Mouse (Mus musculus) kidney, postnatal 36 days (tissue): ENCODE data around the gene Olfr1381.
A peak's percentile ranks its signal among the peaks of the same experiment; 100 is the strongest.
"Not testable (repeated sequence)": the region's sequence is repeated elsewhere in the genome, so short reads cannot be mapped to it uniquely, and the experiment has no call there.

ENCODE experiments used
- DNase-seq, 2 experiments: peaks; one replicate each; pipeline ENCODE4 v3.0.0; 2021 to 2022; ENCODE audit warnings: mixed read lengths in 2 of 2

The Olfr1381 gene

GRCm38 (mm10) chr11:49543149-49543548 lies at the start of gene Olfr1381:
Gene Olfr1381 (plus strand): TSS chr11:49543449.
- DNase-seq, result not testable (repeated sequence)

DNA sequence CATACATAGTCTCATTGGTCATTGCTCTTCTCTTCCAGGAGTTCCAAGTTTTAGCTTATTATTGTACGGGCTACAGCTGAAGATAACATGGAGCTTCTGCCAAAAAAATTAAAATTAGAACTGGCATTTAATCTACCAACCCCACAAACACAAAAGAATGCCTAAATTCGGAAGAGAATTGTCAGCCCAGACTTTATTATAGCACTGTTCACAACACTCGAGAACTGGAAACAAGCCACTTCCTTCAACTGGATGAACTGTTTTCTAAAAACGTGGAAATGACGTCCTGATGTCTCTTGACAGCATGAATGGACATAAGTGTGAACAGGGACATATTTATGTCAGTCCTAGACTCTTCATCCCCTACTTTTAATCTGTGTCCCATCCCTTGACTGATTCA lies 25.2 kb upstream of the Olfr1381 start:
- no peak for DNase-seq

DNA sequence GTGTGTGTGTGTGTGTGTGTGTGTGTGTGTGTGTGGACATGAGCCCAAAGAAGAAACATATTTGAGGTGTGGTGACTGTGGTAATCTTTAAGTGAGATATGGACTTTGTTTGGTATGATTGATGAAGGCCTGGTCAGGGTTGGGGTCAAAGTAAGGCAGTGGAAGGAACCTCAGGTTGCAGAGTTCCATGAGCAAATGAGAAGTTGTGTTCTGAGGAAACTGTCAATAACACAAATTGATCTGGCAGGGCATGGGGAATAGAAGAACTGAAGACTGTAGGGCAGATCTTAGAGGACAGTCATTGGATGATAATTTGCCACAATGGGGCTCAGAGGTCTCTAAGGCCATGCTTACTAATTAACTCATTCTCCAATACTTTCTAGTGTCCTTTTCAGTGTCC lies 23.9 kb upstream of the Olfr1381 start, which contains the start of gene Olfr1383:
Gene Olfr1383 (plus strand): TSS at position 301 of the 400 bp plus-strand sequence.
- no peak for DNase-seq

DNA sequence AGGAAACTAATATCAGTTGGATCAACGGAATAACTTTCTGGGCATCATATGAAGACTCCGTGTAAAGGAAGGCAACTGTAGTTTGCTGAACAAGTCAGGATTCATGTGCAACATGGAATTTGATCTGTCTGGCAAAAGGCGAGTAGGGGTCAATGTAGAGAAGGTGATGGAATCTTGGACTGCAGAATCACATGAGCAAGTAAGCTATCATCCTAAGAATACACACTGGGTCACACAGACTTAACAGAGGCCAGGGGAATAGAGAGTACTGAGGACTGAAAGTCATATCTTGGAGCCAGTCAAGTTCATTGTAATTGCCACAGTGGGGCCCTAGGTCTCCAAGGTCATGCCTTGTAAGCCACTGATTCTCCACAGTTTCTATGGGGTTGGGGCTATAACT lies 15.3 kb upstream of the Olfr1381 start, which contains the start of gene Olfr1382:
Gene Olfr1382 (plus strand): TSS at position 301 of the 400 bp plus-strand sequence.
- DNase-seq, result no peak

DNA sequence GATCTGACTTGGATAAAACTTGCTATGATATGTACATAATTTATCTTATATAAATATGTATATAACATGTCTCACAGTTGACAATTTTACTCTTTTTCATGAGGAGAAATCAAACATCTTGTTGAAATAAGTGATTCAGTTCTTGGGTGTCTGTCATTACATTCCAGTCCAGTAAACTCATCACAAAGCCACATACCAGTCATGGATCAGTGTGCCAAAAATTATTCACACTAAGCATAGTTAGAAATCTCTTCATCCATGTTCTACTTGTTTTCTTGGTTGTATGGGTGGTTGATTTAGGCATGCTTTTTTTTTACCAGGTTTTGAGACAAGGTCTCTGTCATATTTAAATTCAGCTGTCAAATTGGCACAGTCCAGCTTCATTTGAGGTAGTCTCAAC lies 10.5 kb upstream of the Olfr1381 start:
- no peak for DNase-seq

DNA sequence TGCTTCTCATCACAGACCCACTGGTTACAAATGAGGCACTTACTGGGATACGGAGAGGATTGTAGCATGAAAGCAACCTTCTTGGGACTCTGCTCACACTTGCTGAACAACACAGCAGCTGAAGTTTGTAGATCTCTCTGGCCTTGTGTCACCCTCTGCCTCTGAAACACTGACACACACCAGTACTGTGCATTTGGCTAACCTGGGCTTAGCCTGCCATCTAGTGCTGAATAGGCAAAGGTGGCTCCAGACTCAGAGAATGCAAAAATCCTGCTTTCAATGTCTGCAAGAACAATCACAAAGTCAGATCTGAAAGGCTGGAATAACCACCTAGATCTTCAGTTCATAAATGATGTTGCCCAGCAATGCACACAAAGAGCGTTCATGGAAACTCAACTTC lies 6.6 kb upstream of the Olfr1381 start:
- DNase-seq, result peak in 1 of 2 experiments; percentile 5

DNA sequence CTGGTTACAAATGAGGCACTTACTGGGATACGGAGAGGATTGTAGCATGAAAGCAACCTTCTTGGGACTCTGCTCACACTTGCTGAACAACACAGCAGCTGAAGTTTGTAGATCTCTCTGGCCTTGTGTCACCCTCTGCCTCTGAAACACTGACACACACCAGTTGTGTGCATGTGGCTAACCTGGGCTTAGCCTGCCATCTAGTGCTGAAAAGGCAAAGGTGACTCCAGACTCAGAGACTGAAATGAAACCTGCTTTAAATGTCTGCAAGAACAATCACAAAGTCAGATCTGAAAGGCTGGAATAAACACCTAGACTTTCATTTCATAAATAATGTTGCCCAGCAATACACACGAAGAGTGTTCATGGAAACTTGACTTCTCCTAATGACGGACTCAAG lies 10.8 kb downstream of the Olfr1381 start:
- peak in 1 of 2 experiments; percentile 19 for DNase-seq

DNA sequence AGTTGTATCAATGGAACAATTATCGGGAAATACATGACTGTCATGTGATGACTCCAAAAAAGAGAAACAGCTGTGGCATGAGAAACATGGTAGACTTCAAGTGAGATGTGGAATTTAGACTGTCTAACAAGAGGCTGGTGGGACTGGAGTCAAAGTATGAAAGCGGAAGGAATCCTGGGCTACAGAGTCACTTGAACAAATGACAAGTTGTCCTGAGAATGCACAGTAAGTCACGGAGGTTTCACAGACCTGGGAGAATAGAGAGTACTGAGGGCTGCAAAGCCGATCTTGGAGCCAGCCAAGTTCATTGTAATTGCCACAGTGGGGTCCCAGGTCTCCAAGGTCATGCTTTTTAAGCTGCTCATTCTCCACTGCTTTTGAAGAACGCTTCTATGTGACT lies 13.3 kb downstream of the Olfr1381 start, which contains the start of gene Olfr1380:
Gene Olfr1380 (plus strand): TSS at position 301 of the 400 bp plus-strand sequence.
- DNase-seq, result not testable (repeated sequence)

DNA sequence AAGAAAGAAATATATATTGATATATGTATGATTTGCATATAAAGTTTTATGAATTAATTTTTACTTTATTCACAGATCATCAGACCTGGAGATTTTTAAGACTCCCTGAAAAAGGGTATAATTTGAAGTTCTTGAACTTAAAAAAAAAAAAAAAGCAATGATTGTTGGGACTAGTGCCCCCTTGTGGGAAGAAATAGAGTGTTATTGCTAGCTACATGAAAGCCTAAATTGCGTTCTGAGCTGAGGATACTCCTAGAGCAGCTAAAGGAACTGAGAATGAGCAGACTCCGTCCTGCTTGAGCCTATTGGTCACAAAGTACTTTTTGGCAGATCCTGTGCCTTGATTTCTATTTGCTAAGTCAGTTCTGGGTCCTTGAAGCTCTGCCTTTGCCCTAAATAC lies 31.8 kb downstream of the Olfr1381 start:
- peak in 1 of 2 experiments; percentile 1 for DNase-seq

- not testable (repeated sequence) for DNase-seq
These were observed 37.2 kb downstream of the Olfr1381 start for GRCm38 (mm10) chr11:49580452-49580851.

DNA sequence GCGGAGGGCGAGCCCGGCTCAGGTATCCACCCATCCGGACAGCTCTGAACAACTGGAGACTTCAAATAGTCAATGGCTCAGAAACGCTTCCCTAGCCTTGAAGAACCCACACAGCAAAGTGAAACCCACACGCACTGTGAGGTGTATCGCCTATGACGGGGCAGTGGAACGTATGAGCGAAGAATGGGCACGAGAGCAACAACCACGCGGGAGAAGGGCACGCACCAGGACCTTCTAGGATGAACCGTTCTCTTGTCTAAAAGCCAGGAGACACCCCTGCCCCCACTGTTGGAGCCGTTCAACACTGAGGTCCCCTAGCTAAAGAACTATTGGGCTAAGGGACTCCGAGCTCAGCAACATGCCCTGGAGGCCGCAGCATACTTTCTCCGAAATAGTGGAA lies 47.0 kb downstream of the Olfr1381 start:
- DNase-seq, result no peak

DNA sequence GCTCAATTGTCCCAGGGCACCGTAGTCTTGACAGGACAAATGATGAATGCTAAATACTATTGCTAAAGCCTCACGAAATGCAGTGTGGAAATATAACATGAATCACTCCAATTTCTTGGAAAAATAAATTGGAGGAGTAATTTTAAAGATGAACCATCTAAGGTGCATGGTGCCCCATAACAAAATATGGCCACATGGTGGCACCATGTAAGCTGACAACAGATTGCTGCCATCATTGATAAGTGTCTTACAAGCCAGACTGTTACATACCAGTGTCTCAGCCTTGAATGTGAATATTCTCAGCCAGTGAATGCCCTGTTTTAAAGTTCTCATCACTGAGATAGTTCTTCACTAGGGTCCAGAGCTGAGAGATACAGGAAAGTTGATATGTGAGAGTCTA lies 53.9 kb downstream of the Olfr1381 start:
- DNase-seq, result peak in 1 of 2 experiments; percentile 16
